Mouse (Mus musculus) testis, adult 2 months (tissue): ENCODE data around the gene Cdc42ep3.

Experiments
- CTCF ChIP-seq: fragments of 200-500 bp; IDR thresholded peaks from 2 replicates; pipeline ENCODE4 v1.5.1; 2012; ENCODE audit warnings: low read depth, mild to moderate bottlenecking, inconsistent platforms, low read length, moderate library complexity; ENCODE audit not compliant: control insufficient read depth, insufficient read depth, insufficient replicate concordance
- POLR2A ChIP-seq: fragments of 200-500 bp; IDR thresholded peaks from 2 replicates; pipeline ENCODE4 v1.6.1; 2012; ENCODE audit warnings: low read depth, mild to moderate bottlenecking, inconsistent platforms, low read length, moderate library complexity; ENCODE audit not compliant: control insufficient read depth

GRCm38 (mm10) chr17:79309506-79309905 lies 45.4 kb downstream of the Cdc42ep3 start:
- TF ChIP-seq CTCF (no peak), POLR2A (no peak)
